Mouse (Mus musculus) C2C12 (cell line): ENCODE data around the gene Efna5.

ENCODE experiments used
- CEBPB ChIP-seq: IDR thresholded peaks from one replicate; pipeline ENCODE4 v1.6.1; 2011; ENCODE audit warnings: low read depth, mild to moderate bottlenecking, control low read depth, moderate library complexity
- CTCF ChIP-seq: IDR thresholded peaks from one replicate; pipeline ENCODE4 v1.5.1; 2011; ENCODE audit not compliant: control insufficient read depth, insufficient read depth, insufficient read length
- MAX ChIP-seq: IDR thresholded peaks from one replicate; pipeline ENCODE4 v1.6.1; 2011; ENCODE audit warnings: mild to moderate bottlenecking, control low read depth
- MYOG ChIP-seq: IDR thresholded peaks from one replicate; pipeline ENCODE4 v1.6.1; 2011; ENCODE audit not compliant: control insufficient read depth, insufficient read length; ENCODE audit errors: extremely low read depth
- USF1 ChIP-seq: IDR thresholded peaks from one replicate; pipeline ENCODE4 v1.6.1; 2011; ENCODE audit warnings: low read depth, mild to moderate bottlenecking, control low read depth, moderate library complexity

- TF ChIP-seq MAX, result no peak
- no peak for TF ChIP-seq CTCF
- no peak for TF ChIP-seq MYOG
- TF ChIP-seq CEBPB, result no peak
- no peak for TF ChIP-seq USF1
Measured at GRCm38 (mm10) chr17:62608145-62608544, 273.0 kb downstream of the Efna5 start.
